Mouse (Mus musculus): Measurements from ENCODE around the gene Snrpf.

DNA sequence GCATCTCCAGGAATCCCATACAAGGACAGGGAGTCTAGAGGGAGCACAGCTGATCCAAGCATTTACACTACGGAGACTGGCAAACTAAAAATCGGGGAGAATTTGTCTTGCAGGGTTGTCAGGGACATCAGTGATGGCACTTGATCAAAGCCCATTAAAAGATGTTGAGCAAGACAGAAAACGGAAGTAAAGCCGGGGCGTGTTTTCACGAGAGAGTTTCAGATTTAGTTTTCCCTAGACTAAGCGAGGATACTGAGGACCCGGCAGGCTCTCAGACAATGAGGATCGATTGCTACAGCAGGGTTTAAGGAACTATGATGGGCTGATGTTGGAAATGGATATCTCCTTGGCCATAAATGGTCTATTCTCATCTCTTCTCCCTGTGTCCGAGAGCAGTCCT lies 22.4 kb downstream of the Snrpf start:
- TF ChIP-seq POLR2AphosphoS2 (IDR thresholded peaks at IDR 0.05; ENCODE audit: insufficient read length, low read depth) (no peak), USF1 (IDR thresholded peaks at IDR 0.05; ENCODE audit: low read depth) (no peak), MYOG (IDR thresholded peaks at IDR 0.05; ENCODE audit: control insufficient read depth in 1 of 3, insufficient read depth in 1 of 3, insufficient read length in 2 of 3, low read depth in 2 of 3) (no peak), TCF3 (IDR thresholded peaks at IDR 0.05; ENCODE audit: insufficient read length, low read depth) (no peak), POLR2A (IDR thresholded peaks at IDR 0.05; ENCODE audit: insufficient read length, low read depth) (no peak), MAX (IDR thresholded peaks at IDR 0.05; ENCODE audit: low read depth) (no peak), E2F4 (IDR thresholded peaks at IDR 0.05; ENCODE audit: insufficient read depth) (no peak), REST (IDR thresholded peaks at IDR 0.05; ENCODE audit: insufficient read depth, insufficient read length) (no peak), CEBPB (IDR thresholded peaks at IDR 0.05; ENCODE audit: insufficient read depth, poor library complexity, severe bottlenecking) (no peak), SRF (IDR thresholded peaks at IDR 0.05; ENCODE audit: control insufficient read depth, insufficient read length, low read depth) (no peak), TCF12 (IDR thresholded peaks at IDR 0.05; ENCODE audit: insufficient read depth, poor library complexity, severe bottlenecking) (no peak)
